Mouse (Mus musculus) cortical plate, adult 2 months (tissue): ENCODE measurements around the gene Hist1h2bm.
"Not testable (repeated sequence)": the region's sequence is repeated elsewhere in the genome, so short reads cannot be mapped to it uniquely, and the experiment has no call there.

Experiments used
- CTCF ChIP-seq: fragments of 200-500 bp; IDR thresholded peaks from 2 replicates; pipeline ENCODE4 v1.5.1; 2011; ENCODE audit warnings: mild to moderate bottlenecking, control low read depth, low read length; ENCODE audit not compliant: insufficient read depth; ENCODE audit errors: extremely low read depth
- POLR2A ChIP-seq: fragments of 200-500 bp; IDR thresholded peaks from 2 replicates; pipeline ENCODE4 v1.6.1; 2011; ENCODE audit warnings: mild to moderate bottlenecking, low read length, control low read depth; ENCODE audit not compliant: insufficient read depth; ENCODE audit errors: extremely low read depth

- TF ChIP-seq CTCF, result not testable (repeated sequence)
- TF ChIP-seq POLR2A, result peak; percentile 85
Observed at GRCm38 (mm10) chr13:21721757-21722372, at the start of gene Hist1h2bm.
